Comparison of ENCODE assay signal across 18 mouse cellular contexts in genomic region chr6:83499078-83499477, GRCm38 (mm10). TPM values are rescaled to one million over a fixed set of nuclear protein-coding genes. Genes with fewer than 3 reads are reported as not detected.
A peak's percentile ranks its signal among the peaks of the same experiment; 100 is the strongest.
DNase-seq lines count a peak whose midpoint lies in the region; TF ChIP-seq lines count a peak whose summit lies in the region.
"Had no signal": no experiment of that assay in that cellular context is flagged by ENCODE, and none has a peak within 500 bp of the region (broad histone marks: within the 10 kb centered on the region; RNA-seq: fewer than 3 reads in every experiment).

No protein-coding gene starts in this region.

- peak; percentile 43 to 47 for DNase-seq in frontal cortex, postnatal 36 days (ENCODE audit: low spot score in 2 of 2)
- no peak for DNase-seq in frontal cortex, postnatal 25 days (ENCODE audit: low spot score in 2 of 2)
- DNase-seq in left cerebral cortex, postnatal 25 days (ENCODE audit: low spot score in 2 of 2), result peak; percentile 23 to 88
- no peak for DNase-seq in left cerebral cortex, adult 11 months (ENCODE audit: low spot score)
- peak; percentile 82 for DNase-seq in brain, adult 2 months (ENCODE audit: low read depth, low spot score)
- DNase-seq in cerebellum, adult 9-10 months, result no peak
- DNase-seq: adrenal gland, postnatal 14 days; cerebellum, adult 2 months; cerebellum, postnatal 14 days; gastrocnemius, adult 2 months; gastrocnemius, postnatal 25 days had no signal

- intact Hi-C loops in left cerebral cortex, postnatal 25 days (cut with DNase I), result no loop called here

- H3K27ac ChIP-seq in cortical plate, adult 2 months (ENCODE audit: insufficient read depth, low read length), result peak overlapping the region; percentile 62; the same call in 1 of the 2 replicates
- H3K27ac ChIP-seq: embryonic facial prominence, embryonic 12.5 days; gastrocnemius, adult 2 months; hindbrain, embryonic 10.5 days; hindbrain, embryonic 14.5 days had no signal

- TF ChIP-seq POLR2A in cortical plate, adult 2 months (IDR thresholded peaks at IDR 0.05; ENCODE audit: extremely low read depth, insufficient read depth, low read length), result 0 out of 2 replicates have a peak, but pooled peaks have one; percentile 16

- H3K4me3 ChIP-seq in cortical plate, adult 2 months (ENCODE audit: insufficient read depth, low read length), result no peak overlapping the region
- H3K4me3 ChIP-seq: embryonic facial prominence, embryonic 12.5 days; gastrocnemius, adult 2 months; heart, embryonic 12.5 days; hindbrain, embryonic 10.5 days had no signal

- peaks cover 19% of the 10 kb centered on the region for H3K4me1 ChIP-seq in cortical plate, adult 2 months (ENCODE audit: control insufficient read depth, insufficient read depth, low read length)
- H3K4me1 ChIP-seq: embryonic facial prominence, embryonic 12.5 days had no signal

- no peak for TF ChIP-seq CTCF in cortical plate, adult 2 months (IDR thresholded peaks at IDR 0.05; ENCODE audit: extremely low read depth, insufficient read depth, low read length)

RNA-seq across cellular contexts. Expression of gene Dguok, which starts 7.7 kb away (rescaled TPM):
- 10 to 100 TPM; 23.3 to 25.3 TPM for total RNA-seq in left cerebral cortex, postnatal 25 days (2021)
- polyA plus RNA-seq in cortical plate, adult 2 months (2012; rRNA removed), result 53.9 and 57.2 TPM in 2 replicates

RNA-seq across cellular contexts. Expression of gene Actg2, which starts 37.0 kb away (rescaled TPM):
- total RNA-seq in left cerebral cortex, postnatal 25 days (2021), result not detected
- 0.79 and 1.9 TPM in 2 replicates for polyA plus RNA-seq in cortical plate, adult 2 months (2012; rRNA removed)
- total RNA-seq: common myeloid progenitor, adult 5-6 weeks; granulocyte monocyte progenitor cell, adult 5-6 weeks had no signal

RNA-seq across cellular contexts. Expression of gene Tet3, which starts 40.2 kb away (rescaled TPM):
- total RNA-seq in left cerebral cortex, postnatal 25 days (2021), result 10 to 100 TPM; 86.4 to 87.3 TPM
- polyA plus RNA-seq in cortical plate, adult 2 months (2012; rRNA removed), result 16.6 TPM in 2 replicates

Comparison
In these comparisons a context has a peak if more than half of its experiments do, and no peak if none do; other contexts are left out.
1. DNase-seq: peak in frontal cortex, postnatal 36 days (2 of 2), left cerebral cortex, postnatal 25 days (2 of 2) and brain, adult 2 months (single experiment); none in frontal cortex, postnatal 25 days (0 of 2), left cerebral cortex, adult 11 months (single experiment) and cerebellum, adult 9-10 months (single experiment).